Mouse (Mus musculus) midbrain, embryonic 14.5 days (tissue): Measurements from ENCODE around the gene Rxrg. TPM values are rescaled to one million over a fixed set of nuclear protein-coding genes. Genes with fewer than 3 reads are reported as not detected.
A peak's percentile ranks its signal among the peaks of the same experiment; 100 is the strongest.

ENCODE experiments used
- ATAC-seq: fragments of 200-750 bp; cut with Nextera tagmentation; 2 replicates; pipeline ENCODE4 v1.8.0; 2017; ENCODE audit warnings: moderate number of reproducible peaks, moderate library complexity; ENCODE audit not compliant: low FRiP score, low TSS enrichment
- DNase-seq: peaks from one replicate; pipeline ENCODE4 v3.0.0-alpha.2; 2015
- H3K27ac ChIP-seq: fragments of 300-500 bp; sonication (generic); replicated peaks from 2 replicates; pipeline ENCODE4 v1.5.1; 2014; ENCODE audit warnings: mild to moderate bottlenecking, low read depth, low read length, moderate library complexity
- H3K27me3 ChIP-seq: fragments of 300-500 bp; sonication (generic); 2 replicates; pipeline ENCODE4 v1.6.1; 2014; ENCODE audit warnings: low read length, control low read depth, mixed read lengths; ENCODE audit not compliant: control insufficient read depth, insufficient read depth
- H3K36me3 ChIP-seq: fragments of 300-500 bp; sonication (generic); 2 replicates; pipeline ENCODE4 v1.6.1; 2014; ENCODE audit warnings: low read length, control low read depth; ENCODE audit not compliant: control insufficient read depth, insufficient read depth
- H3K4me1 ChIP-seq: fragments of 300-500 bp; sonication (generic); 2 replicates; pipeline ENCODE4 v1.6.1; 2014; ENCODE audit warnings: mild to moderate bottlenecking, antibody characterized with exemption, low read length, control low read depth; ENCODE audit not compliant: control insufficient read depth, insufficient read depth
- H3K4me2 ChIP-seq: fragments of 300-500 bp; sonication (generic); 2 replicates; pipeline ENCODE4 v1.6.1; 2014; ENCODE audit warnings: mild to moderate bottlenecking, low read length, moderate library complexity
- H3K4me3 ChIP-seq: fragments of 300-500 bp; sonication (generic); replicated peaks from 2 replicates; pipeline ENCODE4 v1.5.1; 2014; ENCODE audit warnings: low read depth, low read length
- H3K9ac ChIP-seq: fragments of 300-500 bp; sonication (generic); replicated peaks from 2 replicates; pipeline ENCODE4 v1.6.1; 2014; ENCODE audit warnings: mild to moderate bottlenecking, low read length, moderate library complexity
- H3K9me3 ChIP-seq: fragments of 300-500 bp; sonication (generic); 2 replicates; pipeline ENCODE4 v1.6.1; 2016; ENCODE audit warnings: low read length, control low read depth, mixed read lengths; ENCODE audit not compliant: control insufficient read depth
- WGBS: fragments of 180-500 bp; shearing (Covaris S2); extraction: QIAGEN DNeasy Blood & Tissue Kit; methylation state at CpG from one replicate; pipeline ENCODE4 v1.1.7; 2014; 5-methylcytosine and 5-hydroxymethylcytosine counted together
- polyA plus RNA-seq: library from polyadenylated mRNA; unstranded; fragments of >200 nt; fragmentation: Nextera tagmentation; extraction: Ambion mirVana; gene quantifications from 2 replicates; pipeline ENCODE4 v1.2.1, GENCODE M21; 2014

Gene Rxrg
- polyA plus RNA-seq, 1 experiment from 2014 or later = 5.2 TPM

DNA sequence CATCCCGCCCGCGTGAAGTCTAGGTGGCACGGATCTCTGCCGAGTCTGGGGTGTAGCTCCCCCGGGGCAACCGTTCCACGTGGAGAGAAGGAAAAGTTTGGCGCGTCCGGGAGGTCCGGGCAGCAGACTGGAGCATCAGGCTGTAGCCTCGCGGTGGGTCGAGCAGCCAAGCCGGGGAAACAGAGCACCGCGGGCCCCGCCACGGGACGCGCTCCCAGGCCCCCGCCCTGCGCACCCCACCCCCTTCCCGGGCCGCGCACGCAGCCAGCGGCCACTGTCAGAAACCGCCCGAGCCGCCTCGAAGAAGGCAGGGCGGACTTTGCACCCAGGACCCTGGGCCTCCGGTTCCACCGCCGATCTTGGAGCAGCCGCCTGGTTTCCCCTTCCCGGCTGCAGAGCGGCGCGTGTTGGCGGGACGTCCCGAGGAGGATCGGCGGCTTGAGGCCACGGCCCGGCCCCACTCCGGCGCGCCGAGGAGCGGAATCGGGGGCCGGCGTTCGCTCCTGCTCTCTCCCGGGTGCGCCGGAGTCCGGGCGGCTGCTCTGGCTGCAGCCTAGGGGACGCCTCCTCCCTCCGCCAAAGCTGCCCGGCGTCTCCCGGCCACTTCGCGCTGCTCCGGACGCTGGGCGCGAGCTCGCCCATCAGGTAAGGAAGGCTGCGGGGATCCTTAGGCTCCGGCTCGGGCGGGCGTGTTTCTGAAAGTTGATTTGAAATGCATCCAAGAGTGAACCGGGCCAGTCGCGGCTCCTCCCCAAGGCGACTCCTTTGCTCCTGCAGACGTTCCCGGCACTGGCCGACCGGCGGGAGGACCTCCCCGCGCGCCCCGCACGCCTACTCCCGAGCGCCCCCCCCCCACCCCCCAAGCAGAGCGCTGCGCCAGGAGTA, 90.4 kb downstream of the Rxrg start:
- H3K36me3 ChIP-seq = no peaks in the 10 kb centered on the region
- peak; percentile 55 for ATAC-seq
- H3K4me3 ChIP-seq = peak overlapping the region; percentile 37
- H3K9me3 ChIP-seq = peaks cover 7% of the 10 kb centered on the region; the same call in 1 of the 2 replicates
- peak overlapping the region; percentile 45; the same call in 1 of the 2 replicates for H3K9ac ChIP-seq
- DNase-seq = peak; percentile 61
- peaks cover 6% of the 10 kb centered on the region; the same call in 1 of the 2 replicates for H3K4me1 ChIP-seq
- under 1% methylated on average over 96 of the region's 98 CpGs for WGBS
- H3K4me2 ChIP-seq = peak overlapping the region; percentile 66
- H3K27me3 ChIP-seq = peaks cover 71% of the 10 kb centered on the region
- H3K27ac ChIP-seq = peak overlapping the region; percentile 60

DNA sequence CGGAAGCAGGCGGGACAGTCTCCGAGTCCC, 90.9 kb downstream of the Rxrg start, which contains the start of gene Lmx1a:
TSS of gene Lmx1a (plus strand) at position 6 of the 30 bp plus-strand sequence.
- Histone ChIP-seq H3K9ac (peak within 1 kb of the TSS; percentile 45; the same call in 1 of the 2 replicates), H3K4me1 (peaks cover 6% of the 10 kb centered on the region; the same call in 1 of the 2 replicates), H3K4me2 (peak within 1 kb of the TSS; percentile 66), H3K36me3 (no peaks in the 10 kb centered on the region), H3K27me3 (peaks cover 76% of the 10 kb centered on the region), H3K4me3 (peak within 1 kb of the TSS; percentile 37), H3K9me3 (peaks cover 7% of the 10 kb centered on the region; the same call in 1 of the 2 replicates), H3K27ac (peak within 1 kb of the TSS; percentile 60)
- DNase-seq (no peak), ATAC-seq (no peak)
- WGBS = 0% methylated on average over 3 of the region's 3 CpGs

Other genes starting within 250 kb of the Rxrg start
- gene Aldh9a1, start 248.4 kb upstream of the Rxrg start, polyA plus RNA-seq = 23.2 and 28.6 TPM in 2 replicates
- 124 and 177 TPM in 2 replicates for gene Mgst3, start 204.5 kb upstream of the Rxrg start, polyA plus RNA-seq
- not detected in 2 replicates for gene Lrrc52, start 131.6 kb upstream of the Rxrg start, polyA plus RNA-seq
- gene Lmx1a, start 90.9 kb downstream of the Rxrg start, polyA plus RNA-seq = 7.1 TPM in 2 replicates